Mouse (Mus musculus) CH12.LX (cell line): ENCODE measurements at regions not wholly inside any gene's neighbourhood (a gene's known extent, or its start where the extent isn't known, plus 50 kb on each side); places are given as distances from the start of the nearest gene placed in this dataset.

ENCODE experiments used
- DNase-seq: peaks from one replicate; pipeline ENCODE4 v3.0.0-alpha.2; 2013; ENCODE audit errors: extremely low read depth
- H3K27ac ChIP-seq: 2 replicates; pipeline ENCODE4 v1.5.1; 2012; ENCODE audit warnings: low read depth, mild to moderate bottlenecking, control low read depth, moderate library complexity; ENCODE audit not compliant: insufficient read depth
- H3K27me3 ChIP-seq: replicated peaks from 2 replicates; pipeline ENCODE3; 2012; ENCODE audit warnings: inconsistent platforms
- H3K36me3 ChIP-seq, 2 experiments: replicated peaks in 1 of 2; 2 replicates each; pipeline versions ENCODE3 to v1.6.1; 2012; ENCODE audit warnings: inconsistent platforms in 1 of 2, low read length in 1 of 2, mild to moderate bottlenecking in 1 of 2, mixed read lengths in 1 of 2, moderate library complexity in 1 of 2; ENCODE audit not compliant: control insufficient read depth in 1 of 2, insufficient read depth in 1 of 2
- H3K4me1 ChIP-seq, 2 experiments: 2 replicates each; pipeline ENCODE4 v1.6.1; 2012; ENCODE audit warnings: inconsistent platforms in 1 of 2, moderate library complexity in 1 of 2; ENCODE audit not compliant: insufficient read depth in 2 of 2, control insufficient read depth in 1 of 2
- H3K4me2 ChIP-seq: 2 replicates; pipeline ENCODE4 v1.6.1; 2012; ENCODE audit warnings: low read depth, mild to moderate bottlenecking, control low read depth; ENCODE audit not compliant: poor library complexity, insufficient read depth, severe bottlenecking
- H3K4me3 ChIP-seq, 3 experiments: fragments of 150-350 bp in 1 of 3; sonication (generic) in 1 of 3; replicated peaks in 1 of 3; 2 replicates each; pipeline versions ENCODE3 to v1.5.1; 2011 to 2012; ENCODE audit warnings: low read depth in 2 of 3, low read length in 2 of 3, mild to moderate bottlenecking in 2 of 3, moderate library complexity in 2 of 3, control low read depth in 1 of 3, improper control_type of control experiment in 1 of 3, inconsistent platforms in 1 of 3, mixed read lengths in 1 of 3; ENCODE audit not compliant: poor library complexity in 1 of 3
- H3K79me2 ChIP-seq: replicated peaks from 2 replicates; pipeline ENCODE4 v1.6.1; 2012; ENCODE audit warnings: mild to moderate bottlenecking, moderate library complexity; ENCODE audit not compliant: control insufficient read depth, poor library complexity, insufficient read depth, severe bottlenecking; ENCODE audit errors: extremely low read depth
- H3K9ac ChIP-seq: 2 replicates; pipeline ENCODE4 v1.6.1; 2012; ENCODE audit warnings: low read depth, mild to moderate bottlenecking, control low read depth, moderate library complexity; ENCODE audit not compliant: insufficient read depth
- H3K9me3 ChIP-seq: replicated peaks from 2 replicates; pipeline ENCODE3; 2012; ENCODE audit warnings: low read length, inconsistent platforms, mixed read lengths
- BHLHE40 ChIP-seq: IDR thresholded peaks from 2 replicates; pipeline ENCODE4 v1.6.1; 2011; ENCODE audit warnings: mild to moderate bottlenecking, low read depth, low read length, improper control_type of control experiment
- CHD1 ChIP-seq: IDR thresholded peaks from 2 replicates; pipeline ENCODE4 v1.6.1; 2012; ENCODE audit warnings: low read depth, low read length, improper control_type of control experiment, inconsistent platforms
- CHD2 ChIP-seq: IDR thresholded peaks from 2 replicates; pipeline ENCODE4 v1.6.1; 2011; ENCODE audit warnings: low read length, improper control_type of control experiment
- CTCF ChIP-seq, 2 experiments: IDR thresholded peaks in 1 of 2; conservative IDR thresholded peaks in 1 of 2; 2 replicates each; pipeline ENCODE4 v1.5.1; 2011 to 2012; ENCODE audit warnings: low read depth in 2 of 2, low read length in 2 of 2, improper control_type of control experiment in 1 of 2, inconsistent platforms in 1 of 2, mild to moderate bottlenecking in 1 of 2, moderate library complexity in 1 of 2
- EP300 ChIP-seq: IDR thresholded peaks from 2 replicates; pipeline ENCODE4 v1.6.1; 2011; ENCODE audit warnings: low read length, improper control_type of control experiment
- GABPA ChIP-seq: IDR thresholded peaks from 2 replicates; pipeline ENCODE4 v1.6.1; 2012; ENCODE audit warnings: low read depth, low read length, improper control_type of control experiment, inconsistent platforms; ENCODE audit not compliant: insufficient replicate concordance
- HCFC1 ChIP-seq: IDR thresholded peaks from 2 replicates; pipeline ENCODE4 v1.6.1; 2012; ENCODE audit warnings: low read depth, mild to moderate bottlenecking, inconsistent platforms, low read length, improper control_type of control experiment
- IRF4 ChIP-seq: IDR thresholded peaks from 2 replicates; pipeline ENCODE4 v1.6.1; 2014; ENCODE audit warnings: low read depth, mild to moderate bottlenecking, inconsistent platforms, low read length, improper control_type of control experiment
- KAT2A ChIP-seq: IDR thresholded peaks from 2 replicates; pipeline ENCODE4 v1.6.1; 2012; ENCODE audit warnings: low read length, improper control_type of control experiment, inconsistent platforms; ENCODE audit not compliant: insufficient replicate concordance
- MAX ChIP-seq: IDR thresholded peaks from 2 replicates; pipeline ENCODE4 v1.6.1; 2011; ENCODE audit warnings: low read length, improper control_type of control experiment
- MAZ ChIP-seq: IDR thresholded peaks from 2 replicates; pipeline ENCODE4 v1.6.1; 2012; ENCODE audit warnings: low read depth, mild to moderate bottlenecking, inconsistent platforms, low read length, improper control_type of control experiment, moderate library complexity
- MXI1 ChIP-seq: IDR thresholded peaks from 2 replicates; pipeline ENCODE4 v1.6.1; 2011; ENCODE audit warnings: mild to moderate bottlenecking, low read depth, low read length, improper control_type of control experiment
- PAX5 ChIP-seq: IDR thresholded peaks from 2 replicates; pipeline ENCODE4 v1.6.1; 2012; ENCODE audit warnings: low read length, inconsistent platforms, mixed read lengths
- POLR2A ChIP-seq: IDR thresholded peaks from 2 replicates; pipeline ENCODE4 v1.6.1; 2011; ENCODE audit warnings: low read depth, mild to moderate bottlenecking, improper control_type of control experiment, low read length
- RAD21 ChIP-seq: IDR thresholded peaks from 2 replicates; pipeline ENCODE4 v1.6.1; 2011; ENCODE audit warnings: low read depth, mild to moderate bottlenecking, low read length, improper control_type of control experiment, moderate library complexity
- RCOR1 ChIP-seq: conservative IDR thresholded peaks from 2 replicates; pipeline ENCODE4 v1.6.1; 2012; ENCODE audit warnings: low read depth, mild to moderate bottlenecking, inconsistent platforms, low read length, improper control_type of control experiment
- SIN3A ChIP-seq: IDR thresholded peaks from 2 replicates; pipeline ENCODE4 v1.6.1; 2012; ENCODE audit warnings: low read length, improper control_type of control experiment, inconsistent platforms
- TCF12 ChIP-seq: IDR thresholded peaks from 2 replicates; pipeline ENCODE4 v1.6.1; 2014; ENCODE audit warnings: low read depth, mild to moderate bottlenecking, inconsistent platforms, low read length, improper control_type of control experiment
- UBTF ChIP-seq: IDR thresholded peaks from 2 replicates; pipeline ENCODE4 v1.6.1; 2012; ENCODE audit warnings: low read depth, mild to moderate bottlenecking, inconsistent platforms, low read length, improper control_type of control experiment, moderate library complexity
- ZC3H11A ChIP-seq: IDR thresholded peaks from 2 replicates; pipeline ENCODE4 v1.6.1; 2012; ENCODE audit warnings: low read depth, mild to moderate bottlenecking, inconsistent platforms, low read length, improper control_type of control experiment
- ZKSCAN1 ChIP-seq: IDR thresholded peaks from 2 replicates; pipeline ENCODE4 v1.6.1; 2012; ENCODE audit warnings: low read depth, inconsistent platforms, low read length, improper control_type of control experiment, borderline replicate concordance
- ZMIZ1 ChIP-seq: IDR thresholded peaks from 2 replicates; pipeline ENCODE4 v1.6.1; 2012; ENCODE audit warnings: low read depth, mild to moderate bottlenecking, inconsistent platforms, low read length, improper control_type of control experiment
- dilution Hi-C: fragments of 300-500 bp; cut with MboI; formaldehyde crosslinking; loops from 2 replicates; pipeline ENCODE4 v1.14.3; 2020; ENCODE audit warnings: low sequenced_read_pairs; ENCODE audit not compliant: extremely low pct_unique_long_range_greater_than_20kb, extremely low pct_ligation_motif_present
- in situ Hi-C: fragments of 300-500 bp; cut with MboI; formaldehyde crosslinking; loops from 3 replicates; pipeline ENCODE4 v1.14.3; 2019; ENCODE audit warnings: low sequenced_read_pairs, low pct_ligation_motif_present, low pct_unique_long_range_greater_than_20kb, mixed read lengths

- TF ChIP-seq CTCF (conservative IDR thresholded peaks at IDR 0.05 in 1 of 2, IDR thresholded peaks at IDR 0.05 in 1 of 2; ENCODE audit: low read depth in 2 of 2, low read length in 2 of 2): no peak
- no peak for TF ChIP-seq CHD1
- no peak for TF ChIP-seq RAD21
- TF ChIP-seq GABPA: no peak
- TF ChIP-seq POLR2A: no peak
- no peak for TF ChIP-seq BHLHE40
- no peak for TF ChIP-seq MXI1
- TF ChIP-seq RCOR1: no peak
- TF ChIP-seq PAX5: no peak
- no peak for TF ChIP-seq UBTF
- TF ChIP-seq KAT2A: no peak
- no peak for TF ChIP-seq CHD2
- TF ChIP-seq TCF12: no peak
- TF ChIP-seq MAX: no peak
- TF ChIP-seq IRF4: no peak
- no peak for TF ChIP-seq ZKSCAN1
- no peak for TF ChIP-seq MAZ
- TF ChIP-seq, all 38 proteins: peak for 0
- in situ Hi-C loops: no loop called here
- Histone ChIP-seq H3K4me3 (no peak overlapping the region), H3K9ac (no peak overlapping the region), H3K27ac (no peak overlapping the region), H3K9me3 (peaks cover 47% of the 10 kb centered on the region), H3K79me2 (no peaks in the 10 kb centered on the region), H3K27me3 (no peaks in the 10 kb centered on the region), H3K4me1 (no peaks in the 10 kb centered on the region), H3K36me3 (no peaks in the 10 kb centered on the region), H3K4me2 (no peak overlapping the region)
- dilution Hi-C loops: no loop called here
- DNase-seq: no peak
Observed at GRCm38 (mm10) chr4:98181185-98182052, 201.7 kb downstream of the Tm2d1 start.

GRCm38 (mm10) chr4:98180336-98180735 lies 202.8 kb downstream of the Tm2d1 start:
- no peak for TF ChIP-seq MAZ
- no peak for TF ChIP-seq SIN3A
- no peak for TF ChIP-seq BHLHE40
- no peak for TF ChIP-seq POLR2A
- no peak for TF ChIP-seq GABPA
- no peak for TF ChIP-seq IRF4
- TF ChIP-seq ZMIZ1: no peak
- no peak for TF ChIP-seq UBTF
- TF ChIP-seq CHD2: no peak
- TF ChIP-seq EP300: no peak
- no peak for TF ChIP-seq MAX
- no peak for TF ChIP-seq ZC3H11A
- TF ChIP-seq TCF12: no peak
- no peak for TF ChIP-seq HCFC1
- TF ChIP-seq CTCF (conservative IDR thresholded peaks at IDR 0.05 in 1 of 2, IDR thresholded peaks at IDR 0.05 in 1 of 2; ENCODE audit: low read depth in 2 of 2, low read length in 2 of 2): no peak
- no peak for TF ChIP-seq KAT2A
- no peak for DNase-seq

More at GRCm38 (mm10) chr4:98180336-98180735, 202.8 kb downstream of the Tm2d1 start:
- Histone ChIP-seq H3K9ac (no peak overlapping the region), H3K9me3 (peaks cover 43% of the 10 kb centered on the region), H3K27me3 (no peaks in the 10 kb centered on the region), H3K36me3 (no peaks in the 10 kb centered on the region), H3K27ac (no peak overlapping the region), H3K4me3 (no peak overlapping the region), H3K4me2 (no peak overlapping the region), H3K79me2 (no peaks in the 10 kb centered on the region), H3K4me1 (no peaks in the 10 kb centered on the region)
- in situ Hi-C loops (no loop called here), dilution Hi-C loops (no loop called here)
